Mouse (Mus musculus) stomach, postnatal 0 days (tissue): ENCODE results near the gene Cbx7.

ENCODE experiments used
- CTCF ChIP-seq: IDR thresholded peaks from 2 replicates; pipeline ENCODE4 v1.5.1; 2016; ENCODE audit warnings: antibody characterized with exemption, low read depth, mild to moderate bottlenecking, moderate library complexity
- EP300 ChIP-seq: optimal IDR thresholded peaks from 2 replicates; pipeline ENCODE3; 2016; ENCODE audit warnings: antibody characterized with exemption

DNA sequence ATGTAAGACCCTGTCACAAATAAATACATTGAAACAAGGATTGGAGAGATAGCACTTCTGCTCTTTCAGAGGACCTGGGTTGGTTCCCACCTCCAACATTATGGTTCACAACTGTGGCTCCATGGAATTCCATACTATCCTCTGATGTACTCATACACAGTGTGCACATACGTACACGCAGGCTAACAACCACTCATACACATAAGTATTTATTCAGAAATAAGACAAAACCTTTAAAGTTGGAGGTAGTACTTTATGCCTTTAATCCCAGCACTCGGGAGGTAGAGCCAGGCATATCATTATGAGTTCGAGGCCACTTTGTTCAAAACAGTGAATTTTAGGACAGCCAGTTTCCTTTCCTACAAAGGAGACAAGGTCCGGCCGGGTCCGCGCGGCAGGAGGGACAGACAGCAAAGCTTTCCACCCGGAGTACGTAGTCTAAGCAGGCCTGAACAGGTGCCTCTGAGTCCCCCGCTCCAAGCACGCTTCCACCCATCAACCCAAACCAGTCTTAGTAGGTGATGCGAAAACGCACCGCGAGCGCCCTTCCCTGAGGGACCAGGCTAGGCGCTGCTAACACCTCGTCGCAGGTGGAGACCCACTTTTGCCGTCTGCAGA lies 37.8 kb downstream of the Cbx7 start:
- no peak for TF ChIP-seq CTCF
- TF ChIP-seq EP300 = no peak
